Mouse (Mus musculus) skeletal muscle tissue, adult 2 months (tissue): ENCODE data around the gene Olfr1254.

Experiments
- DNase-seq: peaks from one replicate; pipeline ENCODE4 v3.0.0-alpha.2; 2012; ENCODE audit warnings: low read depth, low spot score

Gene Olfr1254

GRCm38 (mm10) chr2:89793519-89793918, at the start of gene Olfr1254:
Olfr1254 (minus strand) TSS chr2:89793619.
- no peak for DNase-seq

GRCm38 (mm10) chr2:89841455-89841854, 48.0 kb upstream of the Olfr1254 start, which contains the start of gene Olfr1256:
Olfr1256 (minus strand) TSS chr2:89841555.
- DNase-seq, result no peak

GRCm38 (mm10) chr2:89820216-89820615, 26.8 kb upstream of the Olfr1254 start:
- no peak for DNase-seq

GRCm38 (mm10) chr2:89811751-89812150, 18.3 kb upstream of the Olfr1254 start, which contains the start of gene Olfr1255:
Olfr1255 (plus strand) TSS chr2:89812051.
- no peak for DNase-seq

- no peak for DNase-seq
Observed at GRCm38 (mm10) chr2:89810751-89811150, 17.3 kb upstream of the Olfr1254 start.

GRCm38 (mm10) chr2:89799583-89799982, 6.2 kb upstream of the Olfr1254 start:
- DNase-seq, result no peak

- DNase-seq, result no peak
Observed at GRCm38 (mm10) chr2:89756990-89757389, 36.4 kb downstream of the Olfr1254 start, which contains the start of gene Olfr1253. Olfr1253 (minus strand) TSS chr2:89757090.
